Mouse (Mus musculus): ENCODE measurements around the gene Eps8.

The Eps8 gene

DNA sequence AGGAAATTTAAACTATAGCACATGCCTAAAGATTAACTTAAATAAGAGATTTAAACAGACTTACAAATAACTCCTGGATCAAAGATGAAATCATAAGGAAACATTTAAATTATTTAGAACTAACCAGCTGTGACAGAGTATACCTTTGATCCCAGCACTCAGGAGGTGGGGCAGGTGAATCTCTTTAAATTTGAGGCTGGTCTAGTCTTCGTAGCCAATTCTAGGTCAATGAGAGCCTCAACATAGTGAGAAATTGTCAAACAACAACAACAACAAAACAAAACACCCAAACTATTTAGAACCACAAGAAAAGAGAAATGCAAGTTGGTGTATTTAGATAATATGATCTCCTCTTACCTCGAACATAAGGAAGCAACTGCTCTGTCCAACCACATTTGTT is at the start of gene Eps8:
Eps8 (minus strand) TSS at position 101 of the 400 bp plus-strand sequence.
- no peak for DNase-seq (ENCODE audit: low spot score)

- no peak for DNase-seq (ENCODE audit: low spot score)
Measured at GRCm38 (mm10) chr6:137703431-137703830, 48.8 kb upstream of the Eps8 start.

- DNase-seq (ENCODE audit: low spot score), result no peak
Measured at GRCm38 (mm10) chr6:137702918-137703317, 48.2 kb upstream of the Eps8 start.

DNA sequence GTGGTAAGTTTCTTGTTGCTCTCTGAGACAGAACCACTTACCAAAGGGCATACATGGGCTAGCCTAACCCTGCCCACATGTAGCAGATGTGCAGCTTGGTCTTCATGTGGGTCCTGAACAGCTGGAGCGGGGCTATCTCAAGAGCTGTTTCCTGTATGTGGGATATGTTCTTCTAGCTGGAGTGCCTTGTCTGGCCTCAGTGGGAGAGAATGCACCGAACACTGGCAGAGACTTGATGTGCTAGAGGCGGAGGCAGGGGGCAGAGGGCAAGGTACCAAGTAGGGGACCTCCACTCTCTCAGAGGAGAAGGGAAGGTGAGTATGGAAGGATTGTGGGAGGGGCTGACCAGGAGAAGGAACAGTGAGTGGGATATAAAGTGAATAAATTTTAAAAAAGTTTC is 47.5 kb upstream of the Eps8 start:
- no peak for DNase-seq (ENCODE audit: low spot score)

- DNase-seq (ENCODE audit: low spot score), result no peak
Measured at GRCm38 (mm10) chr6:137699434-137699833, 44.8 kb upstream of the Eps8 start.

DNA sequence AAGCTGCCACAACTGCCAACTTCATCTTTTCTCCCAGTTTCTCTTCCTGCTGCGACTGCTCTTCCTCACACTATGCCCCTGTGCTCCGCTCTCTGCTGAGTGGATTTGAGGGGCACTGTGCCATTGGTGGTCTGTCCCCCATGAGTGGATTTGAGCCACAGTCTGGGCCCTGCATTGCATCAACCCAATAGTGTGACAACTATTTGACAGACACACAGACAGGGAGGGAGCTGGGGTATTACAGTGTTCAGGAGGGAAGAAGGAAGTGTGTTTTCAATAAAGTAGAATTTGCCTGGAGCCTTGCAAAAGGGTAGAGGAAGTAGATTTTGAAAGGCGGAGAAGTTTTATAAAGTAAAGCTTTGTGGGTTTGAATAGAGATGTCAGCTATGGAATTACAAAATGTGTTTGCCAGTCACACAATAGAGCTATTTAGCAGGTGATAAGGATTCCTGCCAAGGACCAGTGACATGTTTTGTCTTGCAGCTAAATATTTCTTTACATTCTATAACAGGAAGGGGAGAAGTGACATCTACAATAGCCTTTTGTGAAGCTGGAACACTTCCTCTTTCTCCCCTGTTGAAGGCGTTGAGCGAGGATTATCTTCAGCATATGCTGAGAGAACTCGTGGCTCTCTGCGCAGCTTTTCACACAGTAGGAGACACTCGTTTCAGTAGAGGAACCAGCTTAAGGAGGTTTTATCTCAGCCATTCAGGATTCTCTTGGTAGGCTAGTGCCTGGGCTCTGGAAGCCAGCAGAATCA is 41.9 kb upstream of the Eps8 start:
- DNase-seq (ENCODE audit: low spot score), result no peak

DNA sequence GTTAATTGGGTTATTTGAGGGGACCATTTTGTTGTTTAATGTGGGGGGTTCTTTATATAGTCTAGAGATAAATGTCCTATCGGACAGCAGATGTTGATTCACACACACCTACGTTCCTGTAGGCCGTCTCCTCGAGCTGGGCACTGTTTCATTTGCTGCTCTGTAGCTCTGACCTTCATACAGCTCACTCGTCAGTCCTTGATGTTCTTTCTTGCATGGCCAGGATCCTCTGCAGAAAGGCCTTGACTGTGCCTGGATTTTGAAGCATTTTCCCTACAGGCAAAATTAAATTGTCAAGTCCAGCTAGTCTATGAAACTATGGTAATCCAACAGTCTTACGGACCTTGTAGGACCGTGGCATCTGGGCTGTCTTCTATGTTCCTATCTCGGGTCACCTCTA is 40.4 kb upstream of the Eps8 start:
- DNase-seq (ENCODE audit: low spot score), result no peak

DNA sequence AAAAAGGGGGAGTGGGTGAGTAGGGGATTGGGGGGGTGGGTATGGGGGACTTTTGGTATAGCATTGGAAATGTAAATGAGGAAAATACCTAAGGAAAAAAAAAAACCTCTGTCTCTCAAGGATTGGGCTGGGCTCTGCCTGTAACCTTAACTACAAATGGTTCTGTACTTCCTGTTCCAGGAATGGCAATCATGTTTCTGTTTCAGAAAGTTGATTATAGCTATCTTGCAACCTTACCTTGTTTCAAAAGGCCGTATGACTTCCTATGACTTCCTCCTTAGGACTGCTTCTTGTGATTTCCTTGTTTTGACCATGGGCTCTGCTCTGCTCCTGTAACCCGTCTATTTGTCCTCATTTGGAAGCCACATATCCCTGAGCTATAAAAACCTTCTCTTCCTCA is 39.6 kb upstream of the Eps8 start:
- no peak for DNase-seq (ENCODE audit: low spot score)

- DNase-seq (ENCODE audit: low spot score), result no peak
Measured at GRCm38 (mm10) chr6:137690550-137691119, 36.0 kb upstream of the Eps8 start.

GRCm38 (mm10) chr6:137688506-137689105 is 33.9 kb upstream of the Eps8 start:
- no peak for DNase-seq (ENCODE audit: low spot score)

- no peak for DNase-seq (ENCODE audit: low spot score)
Measured at GRCm38 (mm10) chr6:137688079-137688478, 33.4 kb upstream of the Eps8 start.

DNA sequence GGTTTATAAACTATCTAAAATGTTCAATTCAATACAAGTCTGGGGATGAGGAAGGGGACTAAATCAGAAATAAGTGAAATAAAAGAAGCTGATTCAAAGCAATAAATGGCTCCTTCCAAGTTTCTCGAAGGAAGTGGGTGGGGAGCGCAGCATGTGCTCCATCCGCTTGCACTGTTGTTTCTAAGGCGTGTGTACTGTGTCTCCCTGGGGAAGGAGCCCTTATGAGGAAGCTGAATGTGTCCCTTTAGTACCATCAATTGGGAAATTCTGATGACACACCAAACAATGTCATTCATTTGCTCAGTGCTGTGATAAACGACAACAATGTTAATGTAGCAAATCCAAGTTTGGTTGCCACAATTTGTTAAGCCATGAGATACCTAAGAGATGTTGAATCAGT is 33.0 kb upstream of the Eps8 start:
- DNase-seq (ENCODE audit: low spot score), result no peak

DNA sequence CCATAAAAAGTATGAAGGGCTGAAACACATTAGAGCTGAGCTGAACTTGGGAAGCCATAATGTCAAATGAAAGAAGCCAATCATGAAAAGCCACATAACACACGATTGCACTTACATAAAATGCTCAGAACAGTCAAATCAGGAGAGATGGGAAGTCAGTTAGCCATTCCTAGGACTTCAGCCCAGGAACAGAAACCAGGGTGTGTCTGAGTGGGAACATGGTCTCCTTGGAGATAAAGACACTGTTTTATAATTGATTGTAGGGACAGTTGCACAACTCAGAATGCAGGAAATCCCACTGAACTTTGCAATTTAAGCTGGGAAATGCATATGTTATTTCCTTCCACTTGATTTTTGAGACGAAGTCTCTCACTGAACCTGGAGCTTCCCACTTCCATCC is 28.0 kb upstream of the Eps8 start:
- no peak for DNase-seq (ENCODE audit: low spot score)

- no peak for DNase-seq (ENCODE audit: low spot score)
Measured at GRCm38 (mm10) chr6:137681000-137681399, 26.3 kb upstream of the Eps8 start.

- DNase-seq (ENCODE audit: low spot score), result no peak
Measured at GRCm38 (mm10) chr6:137676581-137676980, 21.9 kb upstream of the Eps8 start.

GRCm38 (mm10) chr6:137675556-137675955 is 20.9 kb upstream of the Eps8 start:
- no peak for DNase-seq (ENCODE audit: low spot score)

- DNase-seq (ENCODE audit: low spot score), result no peak
Measured at GRCm38 (mm10) chr6:137673301-137673700, 18.6 kb upstream of the Eps8 start.

DNA sequence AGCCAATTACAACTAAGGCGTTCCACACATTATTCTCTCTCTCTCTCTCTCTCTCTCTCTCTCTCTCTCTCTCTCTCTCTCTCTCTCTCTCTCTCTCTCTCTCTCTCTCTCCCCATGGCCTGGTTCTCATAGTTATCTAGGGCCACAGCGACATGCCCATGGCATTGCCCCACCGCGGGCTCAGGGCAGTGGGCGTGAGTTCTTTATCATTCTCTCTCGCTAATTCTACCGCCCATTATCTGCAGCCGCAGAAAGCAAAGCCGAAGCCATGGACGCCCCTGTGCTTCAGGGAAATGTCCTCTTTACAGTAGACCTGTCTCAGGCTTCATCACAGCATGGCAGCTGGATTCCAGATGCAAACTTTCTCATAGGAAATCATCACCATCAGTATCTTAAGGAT is 16.9 kb upstream of the Eps8 start:
- DNase-seq (ENCODE audit: low spot score), result no peak

DNA sequence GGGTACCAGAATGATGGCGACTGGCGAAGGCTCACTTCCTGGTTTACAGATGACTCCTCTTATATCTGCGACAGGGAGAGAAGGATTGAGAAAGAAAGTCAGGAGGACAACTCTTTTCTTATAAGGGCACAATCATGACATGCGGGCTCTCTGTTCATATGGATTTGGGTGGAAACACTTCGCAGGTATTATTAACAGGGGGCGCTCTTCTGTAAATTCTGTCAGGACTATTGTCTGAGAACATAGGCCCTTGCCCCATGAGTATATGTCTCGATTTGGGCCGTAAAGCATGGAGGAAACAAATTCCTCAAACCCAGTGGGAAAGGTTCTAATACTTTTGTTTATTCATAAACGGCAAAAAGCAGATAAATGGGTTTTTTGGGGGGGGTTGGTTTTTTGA is 16.1 kb upstream of the Eps8 start:
- DNase-seq (ENCODE audit: low spot score), result no peak

DNA sequence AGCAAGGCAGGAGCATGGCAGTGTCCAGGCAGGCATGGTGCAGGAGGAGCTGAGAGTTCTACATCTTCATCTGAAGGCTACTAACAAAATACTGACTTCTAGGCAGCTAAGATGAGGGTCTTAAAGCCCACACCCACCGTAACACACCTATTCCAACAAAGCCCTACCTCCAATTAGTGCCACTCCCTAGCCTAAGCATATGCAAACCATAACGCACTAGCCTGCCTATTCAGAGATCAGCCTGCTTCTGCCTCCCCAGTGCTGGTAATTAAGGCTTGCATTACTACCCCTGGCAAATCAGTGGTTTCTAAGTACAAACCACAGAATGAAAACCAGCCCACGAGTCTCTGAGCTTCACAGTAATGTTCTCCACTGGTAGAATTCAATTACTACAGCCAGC is 15.2 kb upstream of the Eps8 start:
- DNase-seq (ENCODE audit: low spot score), result no peak

DNA sequence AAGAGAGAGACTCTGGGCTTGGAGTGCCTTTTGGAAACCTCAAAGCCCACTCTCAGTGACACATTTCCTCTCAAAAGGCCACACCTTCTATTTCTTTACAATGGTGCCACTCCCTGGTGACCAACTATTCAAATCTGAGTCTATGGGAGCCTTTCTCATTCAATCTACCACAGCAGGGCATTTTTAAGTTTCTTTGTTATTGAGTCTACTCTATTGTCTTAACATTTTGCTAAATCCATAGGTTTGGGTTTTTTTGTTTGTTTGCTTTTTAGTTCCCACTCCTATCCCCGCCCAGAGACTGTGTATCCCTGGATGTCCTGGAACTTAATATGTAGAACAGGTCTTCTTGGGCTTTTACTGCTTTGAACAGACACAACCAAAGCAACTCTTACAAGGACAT is 14.8 kb upstream of the Eps8 start:
- DNase-seq (ENCODE audit: low spot score), result no peak

- DNase-seq (ENCODE audit: low spot score), result no peak
Measured at GRCm38 (mm10) chr6:137668331-137668730, 13.7 kb upstream of the Eps8 start.

- no peak for DNase-seq (ENCODE audit: low spot score)
Measured at GRCm38 (mm10) chr6:137667665-137668064, 13.0 kb upstream of the Eps8 start.

DNA sequence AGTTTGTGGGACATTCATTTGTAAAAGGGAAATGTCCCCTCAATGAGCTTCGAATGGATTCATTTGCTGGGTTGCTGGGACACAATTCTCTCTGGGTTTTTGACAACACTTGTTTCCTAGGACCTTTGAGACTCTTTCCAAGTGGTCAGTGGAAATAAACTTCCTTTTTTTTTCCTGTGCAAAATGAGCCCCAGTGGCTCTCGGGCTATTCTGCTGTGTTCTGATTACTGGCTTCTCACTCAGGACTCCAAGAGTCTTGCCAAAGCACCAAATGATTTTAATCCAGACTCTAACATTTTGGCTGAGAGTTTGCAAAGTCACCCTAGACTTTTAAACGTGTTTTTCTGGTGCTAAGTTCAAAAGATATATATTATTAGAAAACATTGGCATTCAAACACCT is 10.3 kb upstream of the Eps8 start:
- no peak for DNase-seq (ENCODE audit: low spot score)
